Mouse (Mus musculus): ENCODE measurements around the gene Tns2. TPM values are rescaled to one million over a fixed set of nuclear protein-coding genes. Genes with fewer than 3 reads are reported as not detected.

Gene Tns2
- total RNA-seq (2023; ENCODE audit: inconsistent age) = 0.32 to 1.5 TPM (median 0.75 TPM) in 4 replicates

GRCm38 (mm10) chr15:102100161-102100981 lies at the start of gene Tns2:
Gene Tns2 (plus strand): TSS chr15:102100413.

GRCm38 (mm10) chr15:102073559-102074069 lies 26.6 kb upstream of the Tns2 start, which contains the start of gene Eif4b:
Gene Eif4b (plus strand): TSS chr15:102073773.

GRCm38 (mm10) chr15:102136129-102136758 lies 36.0 kb downstream of the Tns2 start, which contains the start of gene Spryd3:
Gene Spryd3 (minus strand): TSS chr15:102136234.

GRCm38 (mm10) chr15:102144274-102144711 lies 44.1 kb downstream of the Tns2 start, which contains the start of gene Igfbp6:
Gene Igfbp6 (plus strand): TSS chr15:102144362.

GRCm38 (mm10) chr15:102150301-102151135 lies 50.3 kb downstream of the Tns2 start, which contains the start of gene Soat2:
Gene Soat2 (plus strand): TSS chr15:102150526.

Other genes with a start within 250 kb of the Tns2 start
- not detected in 4 replicates for gene Krt1, start 249.6 kb upstream of the Tns2 start, total RNA-seq (2023; ENCODE audit: inconsistent age)
- not detected in 4 replicates for gene Krt77, start 230.7 kb upstream of the Tns2 start, total RNA-seq (2023; ENCODE audit: inconsistent age)
- gene Krt76, start 207.5 kb upstream of the Tns2 start, total RNA-seq (2023; ENCODE audit: inconsistent age) = not detected in 4 replicates
- not detected in 4 replicates for gene Krt4, start 175.7 kb upstream of the Tns2 start, total RNA-seq (2023; ENCODE audit: inconsistent age)
- gene Krt79, start 160.1 kb upstream of the Tns2 start, total RNA-seq (2023; ENCODE audit: inconsistent age) = not detected in 4 replicates
- gene Krt78, start 146.1 kb upstream of the Tns2 start, total RNA-seq (2023; ENCODE audit: inconsistent age) = not detected in 4 replicates
- gene Krt8, start 95.9 kb upstream of the Tns2 start, total RNA-seq (2023; ENCODE audit: inconsistent age) = not detected in 4 replicates
- 0.48 TPM in 1 of 4 replicates, not detected in the others for gene Krt18, start 72.2 kb upstream of the Tns2 start, total RNA-seq (2023; ENCODE audit: inconsistent age)
- gene Eif4b, start 26.6 kb upstream of the Tns2 start, total RNA-seq (2023; ENCODE audit: inconsistent age) = 229 to 248 TPM (median 239 TPM) in 4 replicates
- gene Spryd3, start 35.8 kb downstream of the Tns2 start, total RNA-seq (2023; ENCODE audit: inconsistent age) = 32.5 to 42.3 TPM (median 36.8 TPM) in 4 replicates
- gene Igfbp6, start 43.9 kb downstream of the Tns2 start, total RNA-seq (2023; ENCODE audit: inconsistent age) = 0.45 to 0.96 TPM (median 0.67 TPM) in 3 of 4 replicates, not detected in the other
- gene Soat2, start 50.1 kb downstream of the Tns2 start, total RNA-seq (2023; ENCODE audit: inconsistent age) = 0.32 to 0.39 TPM in 2 of 4 replicates, not detected in the others
- gene Zfp740, start 102.8 kb downstream of the Tns2 start, total RNA-seq (2023; ENCODE audit: inconsistent age) = 124 to 135 TPM (median 129 TPM) in 4 replicates
- 25.7 to 32.5 TPM (median 28.9 TPM) in 4 replicates for gene Csad, start 104.3 kb downstream of the Tns2 start, total RNA-seq (2023; ENCODE audit: inconsistent age)
- gene Itgb7, start 131.5 kb downstream of the Tns2 start, total RNA-seq (2023; ENCODE audit: inconsistent age) = 156 to 194 TPM (median 184 TPM) in 4 replicates
- gene Rarg, start 157.1 kb downstream of the Tns2 start, total RNA-seq (2023; ENCODE audit: inconsistent age) = 0.18 to 0.48 TPM (median 0.30 TPM) in 4 replicates
- not detected in 4 replicates for gene Gm9918, start 170.2 kb downstream of the Tns2 start, total RNA-seq (2023; ENCODE audit: inconsistent age)
- 29.3 to 35.7 TPM (median 32.0 TPM) in 4 replicates for gene Mfsd5, start 179.0 kb downstream of the Tns2 start, total RNA-seq (2023; ENCODE audit: inconsistent age)
- gene Espl1, start 195.9 kb downstream of the Tns2 start, total RNA-seq (2023; ENCODE audit: inconsistent age) = 1.1 to 3.4 TPM (median 1.9 TPM) in 4 replicates
- 474 to 547 TPM (median 525 TPM) in 4 replicates for gene Pfdn5, start 225.7 kb downstream of the Tns2 start, total RNA-seq (2023; ENCODE audit: inconsistent age)
- gene Myg1, start 231.3 kb downstream of the Tns2 start, total RNA-seq (2023; ENCODE audit: inconsistent age) = 45.9 to 63.6 TPM (median 58.0 TPM) in 4 replicates